Mouse (Mus musculus) neural tube, embryonic 10.5 days (tissue): ENCODE data around the gene Adgrg1.

ENCODE experiments used
- DNase-seq: peaks from one replicate; pipeline ENCODE4 v3.0.0-alpha.2; 2017; ENCODE audit warnings: low spot score; ENCODE audit errors: extremely low spot score

Adgrg1 gene

GRCm38 (mm10) chr8:94974467-94975165, at the start of gene Adgrg1:
Gene Adgrg1, plus strand, starts transcription at chr8:94974751.
- no peak for DNase-seq

- DNase-seq, result no peak
Observed at GRCm38 (mm10) chr8:94928227-94928626, 46.3 kb upstream of the Adgrg1 start.

- DNase-seq, result no peak
Observed at GRCm38 (mm10) chr8:94933918-94934317, 40.6 kb upstream of the Adgrg1 start.

GRCm38 (mm10) chr8:94935172-94935571, 39.4 kb upstream of the Adgrg1 start:
- DNase-seq, result no peak

GRCm38 (mm10) chr8:94942566-94942965, 32.0 kb upstream of the Adgrg1 start:
- peak; percentile 77 for DNase-seq

- DNase-seq, result no peak
Observed at GRCm38 (mm10) chr8:94945185-94945584, 29.4 kb upstream of the Adgrg1 start.

- no peak for DNase-seq
Observed at GRCm38 (mm10) chr8:94948421-94948820, 26.1 kb upstream of the Adgrg1 start.

GRCm38 (mm10) chr8:94949010-94949409, 25.5 kb upstream of the Adgrg1 start:
- no peak for DNase-seq

GRCm38 (mm10) chr8:94950046-94950445, 24.5 kb upstream of the Adgrg1 start:
- DNase-seq, result peak; percentile 81

- DNase-seq, result no peak
Observed at GRCm38 (mm10) chr8:94950458-94950857, 24.1 kb upstream of the Adgrg1 start.

GRCm38 (mm10) chr8:94952086-94952485, 22.5 kb upstream of the Adgrg1 start:
- DNase-seq, result no peak

- no peak for DNase-seq
Observed at GRCm38 (mm10) chr8:94953624-94954367, 20.8 kb upstream of the Adgrg1 start.

- no peak for DNase-seq
Observed at GRCm38 (mm10) chr8:94954368-94954737, 20.2 kb upstream of the Adgrg1 start.

- DNase-seq, result no peak
Observed at GRCm38 (mm10) chr8:94954921-94955758, 19.4 kb upstream of the Adgrg1 start.

- DNase-seq, result no peak
Observed at GRCm38 (mm10) chr8:94956078-94956574, 18.4 kb upstream of the Adgrg1 start.

GRCm38 (mm10) chr8:94962201-94962600, 12.3 kb upstream of the Adgrg1 start:
- no peak for DNase-seq

- DNase-seq, result no peak
Observed at GRCm38 (mm10) chr8:94964828-94965227, 9.7 kb upstream of the Adgrg1 start.

- peak; percentile 49 for DNase-seq
Observed at GRCm38 (mm10) chr8:94966578-94966977, 8.0 kb upstream of the Adgrg1 start.

GRCm38 (mm10) chr8:94967071-94967470, 7.5 kb upstream of the Adgrg1 start:
- DNase-seq, result no peak

GRCm38 (mm10) chr8:94967554-94967953, 7.0 kb upstream of the Adgrg1 start:
- DNase-seq, result no peak

- no peak for DNase-seq
Observed at GRCm38 (mm10) chr8:94973270-94973669, 1.3 kb upstream of the Adgrg1 start.

- DNase-seq, result no peak
Observed at GRCm38 (mm10) chr8:94973786-94974185, 765 bp upstream of the Adgrg1 start.
